Mouse (Mus musculus): Measurements from ENCODE around the gene Kcnip4. TPM values are rescaled to one million over a fixed set of nuclear protein-coding genes. Genes with fewer than 3 reads are reported as not detected.

Gene Kcnip4
- total RNA-seq, 1 experiment = 0.09 TPM

GRCm38 (mm10) chr5:48705997-48706396 is 818.7 kb downstream of the Kcnip4 start:
- H3K36me3 ChIP-seq (ENCODE audit: control insufficient read depth, insufficient read depth, low read length, poor library complexity, severe bottlenecking) = no peaks in the 10 kb centered on the region
- in situ Hi-C loops (cut with MboI; ENCODE audit: low sequenced_read_pairs in 2 of 2, unreplicated experiment in 2 of 2) = no loop called here
- no peak for DNase-seq (ENCODE audit: low read depth, low spot score)
- no peaks in the 10 kb centered on the region for H3K4me1 ChIP-seq (ENCODE audit: control insufficient read depth in 2 of 2, insufficient read depth in 2 of 2, low read length in 2 of 2, poor library complexity in 1 of 2)
- TF ChIP-seq HCFC1 (IDR thresholded peaks at IDR 0.05; ENCODE audit: borderline replicate concordance, insufficient read depth, low read length) = no peak
- no peak for TF ChIP-seq ZNF384 (IDR thresholded peaks at IDR 0.05; ENCODE audit: low read depth, low read length)
- TF ChIP-seq ZC3H11A (IDR thresholded peaks at IDR 0.05; ENCODE audit: borderline replicate concordance, low read depth, low read length) = no peak
- TF ChIP-seq CHD2 (IDR thresholded peaks at IDR 0.05; ENCODE audit: low read depth, low read length) = no peak
- H3K9me3 ChIP-seq (ENCODE audit: control insufficient read depth, insufficient read depth, low read depth, low read length) = no peaks in the 10 kb centered on the region
- no peak overlapping the region for H3K9ac ChIP-seq (ENCODE audit: insufficient read depth, low read depth, low read length, poor library complexity, severe bottlenecking)
- H3K27ac ChIP-seq (ENCODE audit: insufficient read depth, low read depth, low read length, poor library complexity, severe bottlenecking) = no peak overlapping the region
- H3K4me3 ChIP-seq (ENCODE audit: insufficient read depth in 1 of 2, low read depth in 1 of 2, low read length in 2 of 2, poor library complexity in 1 of 2, severe bottlenecking in 1 of 2) = no peak overlapping the region

GRCm38 (mm10) chr5:48687068-48687467 is 837.6 kb downstream of the Kcnip4 start:
- no peak for DNase-seq (ENCODE audit: low read depth, low spot score)
- TF ChIP-seq CHD2 (IDR thresholded peaks at IDR 0.05; ENCODE audit: low read depth, low read length) = no peak
- no peak for TF ChIP-seq HCFC1 (IDR thresholded peaks at IDR 0.05; ENCODE audit: borderline replicate concordance, insufficient read depth, low read length)
- TF ChIP-seq ZNF384 (IDR thresholded peaks at IDR 0.05; ENCODE audit: low read depth, low read length) = no peak
- no peaks in the 10 kb centered on the region for H3K36me3 ChIP-seq (ENCODE audit: control insufficient read depth, insufficient read depth, low read length, poor library complexity, severe bottlenecking)
- H3K4me3 ChIP-seq (ENCODE audit: insufficient read depth in 1 of 2, low read depth in 1 of 2, low read length in 2 of 2, poor library complexity in 1 of 2, severe bottlenecking in 1 of 2) = no peak overlapping the region
- no peak overlapping the region for H3K27ac ChIP-seq (ENCODE audit: insufficient read depth, low read depth, low read length, poor library complexity, severe bottlenecking)
- no peaks in the 10 kb centered on the region for H3K4me1 ChIP-seq (ENCODE audit: control insufficient read depth in 2 of 2, insufficient read depth in 2 of 2, low read length in 2 of 2, poor library complexity in 1 of 2)
- no peak overlapping the region for H3K9ac ChIP-seq (ENCODE audit: insufficient read depth, low read depth, low read length, poor library complexity, severe bottlenecking)
- H3K9me3 ChIP-seq (ENCODE audit: control insufficient read depth, insufficient read depth, low read depth, low read length) = no peaks in the 10 kb centered on the region
- in situ Hi-C loops (cut with MboI; ENCODE audit: low sequenced_read_pairs in 2 of 2, unreplicated experiment in 2 of 2) = no loop called here

GRCm38 (mm10) chr5:48679733-48680595 is 844.7 kb downstream of the Kcnip4 start:
- H3K36me3 ChIP-seq (ENCODE audit: control insufficient read depth, insufficient read depth, low read length, poor library complexity, severe bottlenecking) = no peaks in the 10 kb centered on the region
- TF ChIP-seq ZNF384 (IDR thresholded peaks at IDR 0.05; ENCODE audit: low read depth, low read length) (no peak), MAFK (IDR thresholded peaks at IDR 0.05; ENCODE audit: insufficient read depth, low read depth, low read length) (no peak), CHD2 (IDR thresholded peaks at IDR 0.05; ENCODE audit: low read depth, low read length) (no peak), HCFC1 (IDR thresholded peaks at IDR 0.05; ENCODE audit: borderline replicate concordance, insufficient read depth, low read length) (no peak), ZC3H11A (IDR thresholded peaks at IDR 0.05; ENCODE audit: borderline replicate concordance, low read depth, low read length) (no peak)
- H3K4me1 ChIP-seq (ENCODE audit: control insufficient read depth in 2 of 2, insufficient read depth in 2 of 2, low read length in 2 of 2, poor library complexity in 1 of 2) = no peaks in the 10 kb centered on the region
- in situ Hi-C loops (cut with MboI; ENCODE audit: low sequenced_read_pairs in 2 of 2, unreplicated experiment in 2 of 2) = no loop called here
- H3K9me3 ChIP-seq (ENCODE audit: control insufficient read depth, insufficient read depth, low read depth, low read length) = peaks cover under 1% of the 10 kb centered on the region; the same call in 1 of the 2 replicates
- H3K27ac ChIP-seq (ENCODE audit: insufficient read depth, low read depth, low read length, poor library complexity, severe bottlenecking) = no peak overlapping the region
- H3K9ac ChIP-seq (ENCODE audit: insufficient read depth, low read depth, low read length, poor library complexity, severe bottlenecking) = no peak overlapping the region
- no peak overlapping the region for H3K4me3 ChIP-seq (ENCODE audit: insufficient read depth in 1 of 2, low read depth in 1 of 2, low read length in 2 of 2, poor library complexity in 1 of 2, severe bottlenecking in 1 of 2)
- no peak for DNase-seq (ENCODE audit: low read depth, low spot score)

GRCm38 (mm10) chr5:48662504-48662903 is 862.2 kb downstream of the Kcnip4 start:
- in situ Hi-C loops (cut with MboI; ENCODE audit: low sequenced_read_pairs in 2 of 2, unreplicated experiment in 2 of 2) = no loop called here
- H3K27ac ChIP-seq (ENCODE audit: insufficient read depth, low read depth, low read length, poor library complexity, severe bottlenecking) = no peak overlapping the region
- DNase-seq (ENCODE audit: low read depth, low spot score) = no peak
- H3K36me3 ChIP-seq (ENCODE audit: control insufficient read depth, insufficient read depth, low read length, poor library complexity, severe bottlenecking) = no peaks in the 10 kb centered on the region
- H3K4me3 ChIP-seq (ENCODE audit: insufficient read depth in 1 of 2, low read depth in 1 of 2, low read length in 2 of 2, poor library complexity in 1 of 2, severe bottlenecking in 1 of 2) = no peak overlapping the region
- TF ChIP-seq HCFC1 (IDR thresholded peaks at IDR 0.05; ENCODE audit: borderline replicate concordance, insufficient read depth, low read length) (no peak), CHD2 (IDR thresholded peaks at IDR 0.05; ENCODE audit: low read depth, low read length) (no peak), ZC3H11A (IDR thresholded peaks at IDR 0.05; ENCODE audit: borderline replicate concordance, low read depth, low read length) (no peak), ZNF384 (IDR thresholded peaks at IDR 0.05; ENCODE audit: low read depth, low read length) (no peak), MAFK (IDR thresholded peaks at IDR 0.05; ENCODE audit: insufficient read depth, low read depth, low read length) (no peak)
- no peak overlapping the region for H3K9ac ChIP-seq (ENCODE audit: insufficient read depth, low read depth, low read length, poor library complexity, severe bottlenecking)
- H3K4me1 ChIP-seq (ENCODE audit: control insufficient read depth in 2 of 2, insufficient read depth in 2 of 2, low read length in 2 of 2, poor library complexity in 1 of 2) = no peaks in the 10 kb centered on the region
- H3K9me3 ChIP-seq (ENCODE audit: control insufficient read depth, insufficient read depth, low read depth, low read length) = no peaks in the 10 kb centered on the region

Data from ES-E14 (cell line).